Comparison of ENCODE assay signal across 26 mouse cellular contexts in the genomic region with DNA sequence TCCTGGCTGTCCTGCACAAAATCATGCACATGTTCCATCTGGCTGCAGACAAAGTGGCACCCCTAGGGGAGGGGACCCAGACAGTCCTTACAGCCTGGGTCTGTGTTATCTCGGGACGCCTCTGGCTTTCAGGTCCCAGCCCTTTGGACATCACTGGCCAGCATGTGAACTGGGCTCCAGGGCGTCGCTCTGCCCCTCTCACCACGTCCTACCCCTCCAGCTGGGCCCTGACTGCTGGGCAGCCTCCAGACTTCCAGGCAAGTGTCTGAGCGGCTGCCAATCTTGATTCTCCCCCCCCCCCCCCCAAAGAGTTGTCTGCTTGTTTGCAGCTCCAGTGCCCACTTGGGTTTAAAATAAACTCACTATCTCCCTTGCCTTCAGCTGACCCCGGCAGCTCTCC. TPM values are rescaled to one million over a fixed set of nuclear protein-coding genes. Genes with fewer than 3 reads are reported as not detected.
DNase-seq lines count a peak whose midpoint lies in the region; ATAC-seq and TF ChIP-seq lines count a peak whose summit lies in the region.
"Had no signal": no experiment of that assay in that cellular context is flagged by ENCODE, and none has a peak within 500 bp of the region (broad histone marks: within the 10 kb centered on the region; RNA-seq: fewer than 3 reads in every experiment).

No protein-coding gene starts in this region.

- peak overlapping the region; percentile 43; the same call in 1 of the 2 replicates for H3K27ac ChIP-seq in heart, adult 2 months
- no peak overlapping the region for H3K27ac ChIP-seq in embryonic facial prominence, embryonic 10.5 days (replicated peaks)
- peak overlapping the region; percentile 94 for H3K27ac ChIP-seq in heart, embryonic 13.5 days (replicated peaks)
- H3K27ac ChIP-seq: hindbrain, embryonic 12.5 days; kidney, postnatal 0 days; liver, embryonic 14.5 days had no signal

- no peak overlapping the region for H3K9ac ChIP-seq in heart, adult 2 months (ENCODE audit: low read depth, low read length)
- H3K9ac ChIP-seq in heart, embryonic 13.5 days: peak overlapping the region; percentile 52; the same call in 1 of the 2 replicates
- H3K9ac ChIP-seq: hindbrain, embryonic 12.5 days; liver, embryonic 14.5 days; lung, embryonic 14.5 days had no signal

- no peak for DNase-seq in heart, adult 2 months
- DNase-seq in heart, postnatal 25 days (ENCODE audit: low spot score): no peak
- peak; percentile 7 for DNase-seq in embryonic facial prominence, embryonic 10.5 days (ENCODE audit: low spot score)
- DNase-seq in heart, postnatal 4 days: peak; percentile 58
- DNase-seq in thymus, postnatal 10 days (ENCODE audit: low spot score in 2 of 2): no peak
- DNase-seq: adrenal gland, adult 8-10 months; B cell, adult 2 months; gastrocnemius, postnatal 25 days; kidney, adult 8-10 months; kidney, postnatal 4 days; liver; lung, embryonic 14.5 days; lung, postnatal 14 days; midbrain, embryonic 14.5 days; thymus, adult 2 months; thymus, postnatal 4 days had no signal

- peaks cover 12% of the 10 kb centered on the region for H3K4me1 ChIP-seq in heart, adult 2 months (ENCODE audit: control insufficient read depth, insufficient read depth, low read length)
- H3K4me1 ChIP-seq in embryonic facial prominence, embryonic 10.5 days: peaks cover 26% of the 10 kb centered on the region
- peaks cover 77% of the 10 kb centered on the region for H3K4me1 ChIP-seq in heart, embryonic 13.5 days

- peak overlapping the region; percentile 42 for H3K4me2 ChIP-seq in heart, embryonic 13.5 days
- H3K4me2 ChIP-seq: hindbrain, embryonic 12.5 days; lung, embryonic 14.5 days had no signal

- no peak for TF ChIP-seq CTCF in heart, adult 2 months (IDR thresholded peaks at IDR 0.05)

- no peak overlapping the region for H3K4me3 ChIP-seq in heart, adult 2 months
- H3K4me3 ChIP-seq in embryonic facial prominence, embryonic 10.5 days: no peak overlapping the region
- H3K4me3 ChIP-seq in heart, embryonic 13.5 days: no peak overlapping the region
- H3K4me3 ChIP-seq: erythroblast, embryonic 14.5 days; hindbrain, embryonic 12.5 days had no signal

- no peaks in the 10 kb centered on the region for H3K79me2 ChIP-seq in heart, adult 2 months (replicated peaks; ENCODE audit: control insufficient read depth, insufficient read depth, low read length)

- WGBS in heart, adult 2 months: 40% methylated on average over 7 of the region's 7 CpGs
- 68% methylated on average over 7 of the region's 7 CpGs for WGBS in embryonic facial prominence, embryonic 10.5 days
- 28% methylated on average over 7 of the region's 7 CpGs for WGBS in heart, embryonic 13.5 days

- H3K27me3 ChIP-seq in heart, adult 2 months (ENCODE audit: control insufficient read depth, insufficient read depth, low read length): no peaks in the 10 kb centered on the region
- 0 out of 2 replicates have a peak, but pooled peaks cover 9% of the 10 kb centered on the region for H3K27me3 ChIP-seq in embryonic facial prominence, embryonic 10.5 days (replicated peaks; ENCODE audit: low read depth, poor library complexity, severe bottlenecking)
- no peaks in the 10 kb centered on the region for H3K27me3 ChIP-seq in heart, embryonic 13.5 days (replicated peaks)
- H3K27me3 ChIP-seq: hindbrain, embryonic 12.5 days had no signal

- ATAC-seq in heart, embryonic 13.5 days (ENCODE audit: extremely low read depth, insufficient number of reproducible peaks, low FRiP score, low TSS enrichment): peak; percentile 55; the same call in 1 of the 2 replicates
- ATAC-seq: activated CD4-positive, CD25-positive, alpha-beta regulatory T cell, adult 4 months; intestine, embryonic 16.5 days had no signal

- no peak for TF ChIP-seq POLR2A in heart, adult 2 months (IDR thresholded peaks at IDR 0.05; ENCODE audit: insufficient read depth, low read depth, low read length)

- no peaks in the 10 kb centered on the region for H3K9me3 ChIP-seq in embryonic facial prominence, embryonic 10.5 days
- no peaks in the 10 kb centered on the region for H3K9me3 ChIP-seq in heart, embryonic 13.5 days
- H3K9me3 ChIP-seq: hindbrain, embryonic 12.5 days had no signal

- intact Hi-C loops in heart, adult 2 months (cut with DNase I): no loop called here
- intact Hi-C loops in heart, postnatal 25 days (cut with DNase I): no loop called here

- no peaks in the 10 kb centered on the region for H3K36me3 ChIP-seq in heart, adult 2 months (ENCODE audit: control insufficient read depth, insufficient read depth, low read length)
- no peaks in the 10 kb centered on the region for H3K36me3 ChIP-seq in embryonic facial prominence, embryonic 10.5 days (replicated peaks)
- no peaks in the 10 kb centered on the region for H3K36me3 ChIP-seq in heart, embryonic 13.5 days
- H3K36me3 ChIP-seq: hindbrain, embryonic 12.5 days had no signal

- no peak for TF ChIP-seq EP300 in heart, adult 2 months (IDR thresholded peaks at IDR 0.05; ENCODE audit: insufficient read depth, low read depth, low read length)

RNA-seq across cellular contexts. Expression of gene Adam11, which starts 22.2 kb away (rescaled TPM):
- total RNA-seq in heart, adult 2 months (2021): 1 to 10 TPM; 3.4 to 4.9 TPM
- 10.1 and 12.5 TPM in 2 replicates for polyA plus RNA-seq in heart, adult 2 months (2012; rRNA removed)
- total RNA-seq in heart, postnatal 25 days (2021): 1 to 10 TPM; 3.8 to 4.1 TPM
- 16.3 and 21.0 TPM in 2 replicates for polyA plus RNA-seq in embryonic facial prominence, embryonic 10.5 days (2016; fragmentation: Nextera tagmentation; extraction: Ambion mirVana)
- polyA plus RNA-seq in heart, embryonic 13.5 days (2015; fragmentation: Nextera tagmentation; extraction: Ambion mirVana): 6.7 and 7.3 TPM in 2 replicates
- total RNA-seq in heart, postnatal 4 days (2021): 1 to 10 TPM; 6.9 TPM
- polyA plus RNA-seq: activated CD4-positive, CD25-positive, alpha-beta regulatory T cell, adult 4 months had no signal

RNA-seq across cellular contexts. Expression of gene Gjc1, which starts 36.1 kb away (rescaled TPM):
- total RNA-seq in heart, adult 2 months (2021): 10 to 100 TPM; 19.4 to 23.4 TPM
- 12.9 and 26.4 TPM in 2 replicates for polyA plus RNA-seq in heart, adult 2 months (2012; rRNA removed)
- 10 to 100 TPM; 27.4 to 29.2 TPM for total RNA-seq in heart, postnatal 25 days (2021)
- 80.7 and 89.6 TPM in 2 replicates for polyA plus RNA-seq in embryonic facial prominence, embryonic 10.5 days (2016; fragmentation: Nextera tagmentation; extraction: Ambion mirVana)
- polyA plus RNA-seq in heart, embryonic 13.5 days (2015; fragmentation: Nextera tagmentation; extraction: Ambion mirVana): 46.5 and 50.3 TPM in 2 replicates
- total RNA-seq in heart, postnatal 4 days (2021): 10 to 100 TPM; 78.3 to 83.0 TPM
- total RNA-seq: common myeloid progenitor, adult 5-6 weeks; monocyte, adult 5-6 weeks had no signal
- polyA plus RNA-seq: erythroblast, embryonic 14.5 days had no signal

RNA-seq across cellular contexts. Expression of gene Higd1b, which starts 52.2 kb away (rescaled TPM):
- total RNA-seq in heart, adult 2 months (2021): 10 to 100 TPM; 11.0 to 12.2 TPM
- polyA plus RNA-seq in heart, adult 2 months (2012; rRNA removed): 15.2 and 21.6 TPM in 2 replicates
- total RNA-seq in heart, postnatal 25 days (2021): 10 to 100 TPM; 11.6 to 17.6 TPM
- not detected in 2 replicates for polyA plus RNA-seq in embryonic facial prominence, embryonic 10.5 days (2016; fragmentation: Nextera tagmentation; extraction: Ambion mirVana)
- polyA plus RNA-seq in heart, embryonic 13.5 days (2015; fragmentation: Nextera tagmentation; extraction: Ambion mirVana): not detected in 2 replicates
- total RNA-seq in heart, postnatal 4 days (2021): 1 to 10 TPM; 9.3 to 9.8 TPM
- total RNA-seq: common myeloid progenitor, adult 5-6 weeks; monocyte, adult 5-6 weeks had no signal
- polyA plus RNA-seq: activated CD4-positive, CD25-positive, alpha-beta regulatory T cell, adult 4 months; erythroblast, embryonic 14.5 days; forebrain, embryonic 11.5 days; hindbrain, embryonic 12.5 days; liver, embryonic 14.5 days had no signal

Comparison
In these comparisons a context has a peak if more than half of its experiments do, and no peak if none do; other contexts are left out.
1. DNase-seq: peak in embryonic facial prominence, embryonic 10.5 days (single experiment) and heart, postnatal 4 days (single experiment); none in heart, adult 2 months (0 of 2), heart, postnatal 25 days (single experiment) and thymus, postnatal 10 days (0 of 2).